23 mouse cellular contexts compared by ENCODE assay signal in the genomic region with DNA sequence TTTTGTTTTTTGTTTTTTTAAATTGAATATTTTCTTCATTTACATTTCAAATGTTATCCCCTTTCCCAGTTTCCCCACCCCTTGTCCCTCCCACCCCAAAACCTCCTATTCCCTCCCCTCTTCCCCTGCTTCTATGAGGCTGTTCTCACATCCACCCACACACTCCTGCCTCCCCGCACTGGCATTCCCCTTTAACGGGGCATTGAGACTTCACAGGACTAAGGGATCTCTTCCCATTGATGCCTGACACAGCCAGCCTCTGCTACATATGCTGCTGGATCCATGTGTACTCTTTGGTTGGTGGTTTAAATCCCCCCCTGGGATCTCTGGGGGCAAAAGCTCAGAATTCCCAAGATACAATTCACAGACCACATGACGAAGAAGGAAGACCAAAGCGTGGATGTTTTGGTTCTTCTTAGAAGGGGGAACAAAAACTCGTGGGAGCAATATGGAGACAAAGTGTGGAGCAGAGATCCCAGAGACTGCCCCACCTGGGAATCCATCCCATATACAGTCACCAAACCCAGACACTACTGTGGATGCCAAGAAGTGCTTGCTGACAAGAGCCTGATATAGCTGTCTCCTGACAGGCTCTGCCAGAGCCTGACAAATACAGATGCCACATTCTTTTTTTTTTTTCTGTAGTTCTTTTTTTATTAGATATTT. TPM values are rescaled to one million over a fixed set of nuclear protein-coding genes. Genes with fewer than 3 reads are reported as not detected.
"Had no signal": no experiment of that assay in that cellular context is flagged by ENCODE, and none has a peak within 500 bp of the region (broad histone marks: within the 10 kb centered on the region; RNA-seq: fewer than 3 reads in every experiment).

No protein-coding gene starts in this region.

- H3K9ac ChIP-seq: limb, embryonic 15.5 days; liver, embryonic 13.5 days; liver, postnatal 0 days; lung, embryonic 15.5 days; midbrain, embryonic 15.5 days; neural tube, embryonic 12.5 days; stomach, embryonic 15.5 days had no signal

- H3K27ac ChIP-seq: kidney, postnatal 0 days; limb, embryonic 15.5 days; liver, embryonic 13.5 days; lung, embryonic 15.5 days; macrophage; midbrain, embryonic 15.5 days; neural tube, embryonic 12.5 days; stomach, embryonic 15.5 days had no signal

- H3K27me3 ChIP-seq: limb, embryonic 15.5 days; liver, embryonic 13.5 days; lung, embryonic 15.5 days; megakaryocyte, embryonic 14.5 days; midbrain, embryonic 15.5 days; neural tube, embryonic 12.5 days; stomach, embryonic 15.5 days had no signal

- DNase-seq: kidney, adult 9 months; kidney, postnatal 36 days; layer of hippocampus, adult 9-11 months; layer of hippocampus, postnatal 36 days; liver, embryonic 13.5 days; liver, postnatal 0 days; lung, postnatal 14 days; thymus, postnatal 36 days had no signal

- ATAC-seq: inflammation-experienced regulatory T-cells, adult 6 months; intestine, postnatal 0 days; liver, postnatal 0 days; midbrain, embryonic 15.5 days had no signal

- H3K4me3 ChIP-seq: limb, embryonic 15.5 days; liver, embryonic 13.5 days; lung, embryonic 15.5 days; megakaryocyte, embryonic 14.5 days; midbrain, embryonic 15.5 days; neural tube, embryonic 12.5 days; stomach, embryonic 15.5 days had no signal

- H3K4me2 ChIP-seq: limb, embryonic 15.5 days; liver, embryonic 13.5 days; lung, embryonic 15.5 days; midbrain, embryonic 11.5 days; midbrain, embryonic 15.5 days; neural tube, embryonic 12.5 days; stomach, embryonic 15.5 days had no signal

- H3K36me3 ChIP-seq: limb, embryonic 15.5 days; liver, embryonic 13.5 days; lung, embryonic 15.5 days; midbrain, embryonic 15.5 days; neural tube, embryonic 12.5 days; stomach, embryonic 15.5 days had no signal

- H3K9me3 ChIP-seq: limb, embryonic 15.5 days; liver, embryonic 13.5 days; lung, embryonic 15.5 days; megakaryocyte, embryonic 14.5 days; midbrain, embryonic 15.5 days; neural tube, embryonic 12.5 days; stomach, embryonic 15.5 days had no signal

- H3K4me1 ChIP-seq: limb, embryonic 15.5 days; liver, embryonic 13.5 days; lung, embryonic 15.5 days; megakaryocyte, embryonic 14.5 days; midbrain, embryonic 15.5 days; neural tube, embryonic 12.5 days; stomach, embryonic 15.5 days had no signal

RNA-seq across cellular contexts. Expression of a gene that starts 40.4 kb away (rescaled TPM):
- total RNA-seq: layer of hippocampus, postnatal 36 days; monocyte, adult 5-6 weeks; neutrophil, adult 5-6 weeks had no signal
- polyA plus RNA-seq: inflammation-experienced regulatory T-cells, adult 6 months; intestine, postnatal 0 days; kidney, postnatal 0 days; limb, embryonic 11.5 days; limb, embryonic 15.5 days; liver, embryonic 13.5 days; liver, postnatal 0 days; macrophage; midbrain, embryonic 11.5 days; neural tube, embryonic 12.5 days; spleen, adult 2 months; stomach, embryonic 15.5 days had no signal
